Mouse (Mus musculus) ES-E14 (cell line): ENCODE measurements at regions not wholly inside any gene's neighbourhood (a gene's known extent, or its start where the extent isn't known, plus 50 kb on each side); places are given as distances from the start of the nearest gene placed in this dataset.

Experiments
- DNase-seq: peaks from one replicate; pipeline ENCODE4 v3.0.0-alpha.2; 2013; ENCODE audit warnings: low read depth, low spot score
- H3K27ac ChIP-seq: 2 replicates; pipeline ENCODE4 v1.5.1; 2012; ENCODE audit warnings: low read depth, mild to moderate bottlenecking, low read length, moderate library complexity, mixed read lengths; ENCODE audit not compliant: poor library complexity, insufficient read depth, severe bottlenecking
- H3K36me3 ChIP-seq: 2 replicates; pipeline ENCODE4 v1.6.1; 2012; ENCODE audit warnings: mild to moderate bottlenecking, low read length, moderate library complexity, mixed read lengths; ENCODE audit not compliant: control insufficient read depth, poor library complexity, insufficient read depth, severe bottlenecking
- H3K4me1 ChIP-seq, 2 experiments: fragments of 150-350 bp in 1 of 2; sonication (generic) in 1 of 2; 2 replicates each; pipeline ENCODE4 v1.6.1; 2012; ENCODE audit warnings: low read length in 2 of 2, mild to moderate bottlenecking in 1 of 2, mixed read lengths in 1 of 2; ENCODE audit not compliant: control insufficient read depth in 2 of 2, insufficient read depth in 2 of 2, poor library complexity in 1 of 2
- H3K4me3 ChIP-seq, 2 experiments: fragments of 150-350 bp in 1 of 2; sonication (generic) in 1 of 2; 2 replicates each; pipeline ENCODE4 v1.5.1; 2012; ENCODE audit warnings: low read length in 2 of 2, low read depth in 1 of 2, mild to moderate bottlenecking in 1 of 2, mixed read lengths in 1 of 2; ENCODE audit not compliant: insufficient read depth in 1 of 2, poor library complexity in 1 of 2, severe bottlenecking in 1 of 2
- H3K9ac ChIP-seq: 2 replicates; pipeline ENCODE4 v1.6.1; 2012; ENCODE audit warnings: low read depth, mild to moderate bottlenecking, low read length, mixed read lengths; ENCODE audit not compliant: poor library complexity, insufficient read depth, severe bottlenecking
- H3K9me3 ChIP-seq: fragments of 150-350 bp; sonication (generic); 2 replicates; pipeline ENCODE4 v1.6.1; 2012; ENCODE audit warnings: low read depth, mild to moderate bottlenecking, low read length; ENCODE audit not compliant: control insufficient read depth, insufficient read depth
- CHD2 ChIP-seq: IDR thresholded peaks from 2 replicates; pipeline ENCODE4 v1.6.1; 2014; ENCODE audit warnings: mild to moderate bottlenecking, low read depth, low read length, inconsistent platforms
- HCFC1 ChIP-seq: IDR thresholded peaks from 2 replicates; pipeline ENCODE4 v1.6.1; 2012; ENCODE audit warnings: low read length, inconsistent platforms, borderline replicate concordance; ENCODE audit not compliant: insufficient read depth
- MAFK ChIP-seq: IDR thresholded peaks from 2 replicates; pipeline ENCODE4 v1.6.1; 2014; ENCODE audit warnings: mild to moderate bottlenecking, low read depth, low read length, inconsistent platforms; ENCODE audit not compliant: insufficient read depth
- ZC3H11A ChIP-seq: IDR thresholded peaks from 2 replicates; pipeline ENCODE4 v1.6.1; 2012; ENCODE audit warnings: low read depth, mild to moderate bottlenecking, inconsistent platforms, low read length, borderline replicate concordance
- ZNF384 ChIP-seq: IDR thresholded peaks from 2 replicates; pipeline ENCODE4 v1.6.1; 2012; ENCODE audit warnings: low read depth, low read length, inconsistent platforms
- in situ Hi-C, 2 experiments: fragments of 600-800 bp; cut with MboI; formaldehyde crosslinking; loops; one replicate each; pipeline ENCODE4 v1.15.1; 2025; ENCODE audit warnings: low sequenced_read_pairs in 2 of 2, inconsistent platforms in 1 of 2; ENCODE audit not compliant: unreplicated experiment in 2 of 2

DNA sequence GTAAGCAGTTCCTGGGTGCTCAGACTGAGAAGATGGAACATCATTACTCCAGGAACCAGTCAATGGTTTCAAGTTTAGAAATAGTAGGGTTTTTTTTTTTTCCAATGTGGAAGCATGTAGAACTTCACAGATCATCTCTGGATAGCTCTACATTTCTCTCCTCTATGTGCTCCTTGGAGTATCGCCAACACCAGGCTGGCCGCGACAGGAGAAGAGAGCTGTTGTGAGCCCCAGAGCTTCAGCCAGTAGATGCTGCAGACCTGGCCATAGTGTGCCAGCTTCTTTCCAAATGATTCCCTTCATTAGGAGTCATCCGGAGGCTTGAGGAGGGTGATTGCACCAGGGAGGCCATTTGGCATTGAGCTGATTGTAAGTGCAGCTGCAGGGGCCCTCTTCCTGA is 322.6 kb upstream of the Thsd7b start:
- TF ChIP-seq ZC3H11A, result no peak
- TF ChIP-seq MAFK, result no peak
- TF ChIP-seq ZNF384, result no peak
- no peak for TF ChIP-seq HCFC1
- TF ChIP-seq CHD2, result no peak
- H3K36me3 ChIP-seq, result no peaks in the 10 kb centered on the region
- H3K4me1 ChIP-seq, result no peaks in the 10 kb centered on the region
- no peak overlapping the region for H3K4me3 ChIP-seq
- no peaks in the 10 kb centered on the region for H3K9me3 ChIP-seq
- in situ Hi-C loops, result no loop called here
- no peak for DNase-seq
- H3K9ac ChIP-seq, result no peak overlapping the region
- H3K27ac ChIP-seq, result no peak overlapping the region

- TF ChIP-seq MAFK (no peak), CHD2 (no peak), ZNF384 (no peak), HCFC1 (no peak), ZC3H11A (no peak)
- H3K36me3 ChIP-seq, result no peaks in the 10 kb centered on the region
- no peak overlapping the region for H3K9ac ChIP-seq
- in situ Hi-C loops, result no loop called here
- DNase-seq, result no peak
- H3K4me3 ChIP-seq, result no peak overlapping the region
- H3K9me3 ChIP-seq, result no peaks in the 10 kb centered on the region
- H3K27ac ChIP-seq, result no peak overlapping the region
- H3K4me1 ChIP-seq, result no peaks in the 10 kb centered on the region
Observed at GRCm38 (mm10) chr1:128914811-128915210, 322.7 kb upstream of the Cxcr4 start.

- TF ChIP-seq CHD2, result no peak
- no peak for TF ChIP-seq ZC3H11A
- no peak for TF ChIP-seq HCFC1
- H3K36me3 ChIP-seq, result no peaks in the 10 kb centered on the region
Observed at GRCm38 (mm10) chr1:128912532-128912931, 320.4 kb upstream of the Cxcr4 start.

GRCm38 (mm10) chr1:128907566-128907965 is 315.5 kb upstream of the Cxcr4 start:
- Histone ChIP-seq H3K9ac (no peak overlapping the region), H3K4me3 (no peak overlapping the region), H3K4me1 (no peaks in the 10 kb centered on the region), H3K27ac (no peak overlapping the region), H3K9me3 (no peaks in the 10 kb centered on the region), H3K36me3 (no peaks in the 10 kb centered on the region)
- in situ Hi-C loops, result no loop called here
- DNase-seq, result no peak
- TF ChIP-seq ZC3H11A, result no peak
- no peak for TF ChIP-seq HCFC1
- TF ChIP-seq CHD2, result no peak
- no peak for TF ChIP-seq ZNF384
- TF ChIP-seq MAFK, result no peak

More at GRCm38 (mm10) chr1:128912532-128912931, 320.4 kb upstream of the Cxcr4 start:
- H3K27ac ChIP-seq, result no peak overlapping the region
- no peaks in the 10 kb centered on the region for H3K4me1 ChIP-seq
- no peak for DNase-seq
- H3K4me3 ChIP-seq, result no peak overlapping the region
- H3K9me3 ChIP-seq, result no peaks in the 10 kb centered on the region
- no peak overlapping the region for H3K9ac ChIP-seq
- in situ Hi-C loops, result no loop called here

DNA sequence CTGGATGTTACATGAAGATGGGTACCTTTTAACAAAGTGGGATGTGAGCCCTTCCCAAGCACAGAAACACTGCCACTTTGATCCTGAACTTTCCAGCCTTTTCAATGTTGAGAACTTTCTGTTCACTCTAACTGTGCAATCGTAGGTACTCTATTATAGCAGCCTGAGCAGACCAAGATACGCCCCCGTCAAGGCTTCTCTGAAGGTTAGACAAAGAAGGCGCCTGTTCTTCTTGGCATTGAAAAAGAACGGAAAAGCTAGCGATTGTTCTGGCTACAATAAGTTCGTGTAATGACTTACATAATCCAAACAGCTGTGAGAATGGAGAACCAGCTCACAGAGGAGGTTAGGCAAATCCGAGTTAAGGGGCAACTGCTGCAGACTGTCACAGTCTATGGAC is 305.9 kb upstream of the Cxcr4 start:
- Histone ChIP-seq H3K27ac (no peak overlapping the region), H3K4me3 (no peak overlapping the region), H3K9me3 (no peaks in the 10 kb centered on the region), H3K36me3 (no peaks in the 10 kb centered on the region), H3K9ac (no peak overlapping the region), H3K4me1 (no peaks in the 10 kb centered on the region)
- in situ Hi-C loops, result no loop called here
- no peak for DNase-seq
- TF ChIP-seq ZC3H11A, result no peak
- TF ChIP-seq CHD2, result no peak
- no peak for TF ChIP-seq HCFC1
- TF ChIP-seq MAFK, result no peak
- TF ChIP-seq ZNF384, result no peak
